ENCODE assay signal across 9 mouse cellular contexts in the genomic region with DNA sequence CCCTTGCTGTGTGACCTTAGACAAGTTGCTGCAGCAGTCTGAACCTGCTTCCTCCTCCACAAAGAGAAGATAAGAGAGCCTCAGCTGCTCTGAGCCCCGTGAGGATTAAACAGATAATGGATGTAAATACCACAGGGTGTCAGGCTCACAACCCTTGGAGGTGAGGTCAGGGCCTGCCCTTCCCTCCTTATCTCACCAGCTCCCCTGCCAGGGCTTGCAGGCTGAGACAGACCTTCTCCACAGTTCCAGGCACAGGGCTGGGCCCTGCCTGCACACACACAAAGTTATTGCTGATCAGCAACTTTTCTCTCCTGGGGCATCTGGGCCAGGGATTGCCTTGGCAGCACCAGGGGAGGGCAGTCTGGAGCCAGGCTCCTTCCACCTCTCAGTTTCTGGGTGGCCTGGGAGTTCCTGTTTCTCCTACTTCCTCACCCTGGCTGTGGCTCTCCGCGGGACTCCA. TPM values are rescaled to one million over a fixed set of nuclear protein-coding genes. Genes with fewer than 3 reads are reported as not detected.
DNase-seq lines count a peak whose midpoint lies in the region; ATAC-seq and TF ChIP-seq lines count a peak whose summit lies in the region.
"Had no signal": no experiment of that assay in that cellular context is flagged by ENCODE, and none has a peak within 500 bp of the region (broad histone marks: within the 10 kb centered on the region; RNA-seq: fewer than 3 reads in every experiment).

No protein-coding gene starts in this region.

- 0 out of 2 replicates have a peak, but pooled peaks cover 4% of the 10 kb centered on the region for H3K4me1 ChIP-seq in lung, embryonic 14.5 days (ENCODE audit: insufficient read depth)
- 0 out of 2 replicates have a peak, but pooled peaks cover 3% of the 10 kb centered on the region for H3K4me1 ChIP-seq in intestine, postnatal 0 days (replicated peaks; ENCODE audit: control insufficient read depth, insufficient read depth, low read length)
- peaks cover 28% of the 10 kb centered on the region for H3K4me1 ChIP-seq in midbrain, embryonic 13.5 days (replicated peaks)
- H3K4me1 ChIP-seq in forebrain, embryonic 12.5 days: peaks cover 20% of the 10 kb centered on the region

- no peak overlapping the region for H3K9ac ChIP-seq in lung, embryonic 14.5 days
- H3K9ac ChIP-seq in intestine, postnatal 0 days (ENCODE audit: low read depth, low read length): no peak overlapping the region
- H3K9ac ChIP-seq in midbrain, embryonic 13.5 days (replicated peaks): no peak overlapping the region
- no peak overlapping the region for H3K9ac ChIP-seq in forebrain, embryonic 12.5 days

- H3K27me3 ChIP-seq in lung, embryonic 14.5 days (ENCODE audit: insufficient read depth, low read length): peaks cover 9% of the 10 kb centered on the region; the same call in 1 of the 2 replicates
- 0 out of 2 replicates have a peak, but pooled peaks cover 4% of the 10 kb centered on the region for H3K27me3 ChIP-seq in intestine, postnatal 0 days (replicated peaks; ENCODE audit: control insufficient read depth, insufficient read depth, low read length)
- peaks cover 14% of the 10 kb centered on the region; the same call in 1 of the 2 replicates for H3K27me3 ChIP-seq in midbrain, embryonic 13.5 days
- peaks cover 43% of the 10 kb centered on the region for H3K27me3 ChIP-seq in forebrain, embryonic 12.5 days

- H3K4me3 ChIP-seq in lung, embryonic 14.5 days (ENCODE audit: low read depth, low read length): no peak overlapping the region
- no peak overlapping the region for H3K4me3 ChIP-seq in intestine, postnatal 0 days (ENCODE audit: low read depth, low read length)
- no peak overlapping the region for H3K4me3 ChIP-seq in midbrain, embryonic 13.5 days (replicated peaks)
- H3K4me3 ChIP-seq in forebrain, embryonic 12.5 days (replicated peaks): no peak overlapping the region

- no peak for TF ChIP-seq CTCF in lung, embryonic 14.5 days (IDR thresholded peaks at IDR 0.05; ENCODE audit: low read depth)
- TF ChIP-seq CTCF in intestine, postnatal 0 days (IDR thresholded peaks at IDR 0.05; ENCODE audit: low read depth): peak; percentile 35; the same call in 1 of the 2 replicates

- no peaks in the 10 kb centered on the region for H3K36me3 ChIP-seq in lung, embryonic 14.5 days (ENCODE audit: insufficient read depth)
- no peaks in the 10 kb centered on the region for H3K36me3 ChIP-seq in intestine, postnatal 0 days (ENCODE audit: control insufficient read depth, insufficient read depth)
- no peaks in the 10 kb centered on the region for H3K36me3 ChIP-seq in midbrain, embryonic 13.5 days
- H3K36me3 ChIP-seq in forebrain, embryonic 12.5 days (replicated peaks): no peaks in the 10 kb centered on the region

- 10% methylated on average over 3 of the region's 3 CpGs for WGBS in lung, embryonic 14.5 days
- WGBS in intestine, postnatal 0 days: 11% methylated on average over 3 of the region's 3 CpGs
- 26% methylated on average over 3 of the region's 3 CpGs for WGBS in midbrain, embryonic 13.5 days
- 14% methylated on average over 3 of the region's 3 CpGs for WGBS in forebrain, embryonic 12.5 days

- DNase-seq in lung, embryonic 14.5 days: peak; percentile 19
- DNase-seq in lung, postnatal 10 days: no peak
- peak; percentile 73 for DNase-seq in ZHBTc4 (ENCODE audit: low read depth, low spot score)

- no peak overlapping the region for H3K4me2 ChIP-seq in lung, embryonic 14.5 days
- no peak overlapping the region for H3K4me2 ChIP-seq in intestine, postnatal 0 days (replicated peaks; ENCODE audit: low read depth)
- H3K4me2 ChIP-seq in midbrain, embryonic 13.5 days (replicated peaks): no peak overlapping the region
- H3K4me2 ChIP-seq in forebrain, embryonic 12.5 days: no peak overlapping the region

- H3K27ac ChIP-seq in lung, embryonic 14.5 days (ENCODE audit: low read depth): no peak overlapping the region
- no peak overlapping the region for H3K27ac ChIP-seq in intestine, postnatal 0 days (ENCODE audit: low read depth, low read length)
- no peak overlapping the region for H3K27ac ChIP-seq in midbrain, embryonic 13.5 days
- H3K27ac ChIP-seq in forebrain, embryonic 12.5 days: no peak overlapping the region
- H3K27ac ChIP-seq: macrophage had no signal

- H3K9me3 ChIP-seq in lung, embryonic 14.5 days (ENCODE audit: low read depth, low read length): no peaks in the 10 kb centered on the region
- H3K9me3 ChIP-seq in intestine, postnatal 0 days (ENCODE audit: control insufficient read depth): no peaks in the 10 kb centered on the region
- H3K9me3 ChIP-seq in midbrain, embryonic 13.5 days: no peaks in the 10 kb centered on the region
- no peaks in the 10 kb centered on the region for H3K9me3 ChIP-seq in forebrain, embryonic 12.5 days

- no peak for ATAC-seq in lung, embryonic 14.5 days (ENCODE audit: insufficient read depth)
- ATAC-seq in intestine, postnatal 0 days: peak; percentile 53
- peak; percentile 56; the same call in 1 of the 2 replicates for ATAC-seq in monocyte, adult 5-6 weeks (replicated peaks; ENCODE audit: insufficient number of reproducible peaks, low FRiP score, low TSS enrichment, poor library complexity, severe bottlenecking)
- ATAC-seq in frontal cortex, adult (ENCODE audit: low TSS enrichment): no peak
- no peak for ATAC-seq in midbrain, embryonic 13.5 days
- no peak for ATAC-seq in forebrain, embryonic 12.5 days (ENCODE audit: low FRiP score)

RNA-seq across cellular contexts. Expression of gene Pou3f1, which starts 11.6 kb away (rescaled TPM):
- 0.11 and 0.41 TPM in 2 replicates for polyA plus RNA-seq in lung, embryonic 14.5 days (2014; fragmentation: Nextera tagmentation; extraction: Ambion mirVana)
- 0.08 TPM in 1 of 2 replicates, not detected in the other for polyA plus RNA-seq in intestine, postnatal 0 days (2015; fragmentation: Nextera tagmentation; extraction: Ambion mirVana)
- not detected in 3 replicates for total RNA-seq in monocyte, adult 5-6 weeks (2017)
- polyA plus RNA-seq in midbrain, embryonic 13.5 days (2015; fragmentation: Nextera tagmentation; extraction: Ambion mirVana): 14.2 and 19.3 TPM in 2 replicates
- polyA plus RNA-seq in forebrain, embryonic 12.5 days (2016; fragmentation: Nextera tagmentation; extraction: Ambion mirVana): 16.0 and 21.6 TPM in 2 replicates

RNA-seq across cellular contexts. Expression of gene 3100002H09Rik, which starts 34.4 kb away (rescaled TPM):
- not detected in 2 replicates for polyA plus RNA-seq in lung, embryonic 14.5 days (2014; fragmentation: Nextera tagmentation; extraction: Ambion mirVana)
- polyA plus RNA-seq in intestine, postnatal 0 days (2015; fragmentation: Nextera tagmentation; extraction: Ambion mirVana): not detected in 2 replicates
- not detected in 3 replicates for total RNA-seq in monocyte, adult 5-6 weeks (2017)
- 0.79 and 1.1 TPM in 2 replicates for polyA plus RNA-seq in midbrain, embryonic 13.5 days (2015; fragmentation: Nextera tagmentation; extraction: Ambion mirVana)
- polyA plus RNA-seq in forebrain, embryonic 12.5 days (2016; fragmentation: Nextera tagmentation; extraction: Ambion mirVana): 0.47 and 0.74 TPM in 2 replicates

RNA-seq across cellular contexts. Expression of gene Utp11, which starts 48.4 kb away (rescaled TPM):
- polyA plus RNA-seq in lung, embryonic 14.5 days (2014; fragmentation: Nextera tagmentation; extraction: Ambion mirVana): 59.0 and 59.5 TPM in 2 replicates
- polyA plus RNA-seq in intestine, postnatal 0 days (2015; fragmentation: Nextera tagmentation; extraction: Ambion mirVana): 29.6 and 32.3 TPM in 2 replicates
- 28.4 to 46.7 TPM (median 36.0 TPM) in 3 replicates for total RNA-seq in monocyte, adult 5-6 weeks (2017)
- 48.3 and 51.1 TPM in 2 replicates for polyA plus RNA-seq in midbrain, embryonic 13.5 days (2015; fragmentation: Nextera tagmentation; extraction: Ambion mirVana)
- polyA plus RNA-seq in forebrain, embryonic 12.5 days (2016; fragmentation: Nextera tagmentation; extraction: Ambion mirVana): 63.8 and 64.0 TPM in 2 replicates

RNA-seq across cellular contexts. Expression of gene Fhl3, which starts 55.5 kb away (rescaled TPM):
- 12.8 and 13.1 TPM in 2 replicates for polyA plus RNA-seq in lung, embryonic 14.5 days (2014; fragmentation: Nextera tagmentation; extraction: Ambion mirVana)
- 3.8 TPM in 2 replicates for polyA plus RNA-seq in intestine, postnatal 0 days (2015; fragmentation: Nextera tagmentation; extraction: Ambion mirVana)
- 0.76 to 5.1 TPM in 2 of 3 replicates, not detected in the other for total RNA-seq in monocyte, adult 5-6 weeks (2017)
- polyA plus RNA-seq in midbrain, embryonic 13.5 days (2015; fragmentation: Nextera tagmentation; extraction: Ambion mirVana): 2.8 and 3.0 TPM in 2 replicates
- 2.2 TPM in 2 replicates for polyA plus RNA-seq in forebrain, embryonic 12.5 days (2016; fragmentation: Nextera tagmentation; extraction: Ambion mirVana)

Comparison
In these comparisons a context has a peak if more than half of its experiments do, and no peak if none do; other contexts are left out.
1. ATAC-seq: peak in intestine, postnatal 0 days (single experiment) and monocyte, adult 5-6 weeks (single experiment); none in lung, embryonic 14.5 days (single experiment), frontal cortex, adult (single experiment), midbrain, embryonic 13.5 days (single experiment) and forebrain, embryonic 12.5 days (single experiment).
2. RNA of gene Pou3f1, which starts 11.6 kb away (polyA plus RNA-seq): 14.2 to 19.3 TPM in midbrain, embryonic 13.5 days and 16.0 to 21.6 TPM in forebrain, embryonic 12.5 days; 0.11 to 0.41 TPM in lung, embryonic 14.5 days and 0.08 TPM in intestine, postnatal 0 days; every median in the first group is over 10 times any median in the second.